Mouse (Mus musculus): Measurements from ENCODE around the gene Cacna2d1.

Cacna2d1 gene

DNA sequence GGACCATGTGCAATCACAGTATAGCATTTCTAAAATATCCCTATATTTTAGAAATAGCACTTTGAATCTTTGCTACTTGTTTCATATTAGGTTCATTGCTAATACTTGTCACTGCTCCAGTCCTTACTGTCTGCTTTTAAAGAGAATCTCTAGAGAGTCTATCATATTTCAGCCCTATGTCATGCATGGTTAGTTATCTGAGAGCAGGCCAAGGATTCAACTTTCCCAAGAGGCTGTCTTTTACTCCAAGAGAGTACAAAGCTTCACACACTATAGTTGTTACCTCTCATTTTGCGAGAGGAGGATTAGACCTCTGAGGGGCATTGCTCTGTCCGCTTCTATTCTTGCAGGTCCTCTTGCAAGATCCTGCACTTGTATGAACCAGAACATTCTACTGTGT lies 44.7 kb downstream of the Cacna2d1 start:
- ATAC-seq (ENCODE audit: insufficient number of reproducible peaks, low FRiP score, low TSS enrichment): no peak

DNA sequence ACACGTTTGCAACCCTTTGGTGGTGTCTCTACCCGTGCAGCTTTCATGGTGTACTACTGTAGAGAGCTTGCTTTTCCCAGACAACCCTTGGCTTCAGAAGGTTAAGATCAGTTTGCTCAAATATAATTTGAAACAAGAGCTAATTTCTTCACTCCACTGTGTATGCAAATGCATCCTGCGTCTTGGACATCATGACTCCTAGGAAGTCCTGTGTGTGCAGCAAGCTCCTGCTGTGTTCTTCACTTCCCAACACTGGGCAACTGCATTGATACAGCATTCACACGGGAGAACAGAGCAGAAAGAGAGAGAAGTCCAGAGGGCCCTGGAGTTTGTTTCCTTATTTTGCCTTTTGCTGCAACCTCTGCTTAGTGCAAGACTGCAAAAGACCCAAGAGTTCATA lies 48.1 kb downstream of the Cacna2d1 start:
- no peak for ATAC-seq (ENCODE audit: insufficient number of reproducible peaks, low FRiP score, low TSS enrichment)

DNA sequence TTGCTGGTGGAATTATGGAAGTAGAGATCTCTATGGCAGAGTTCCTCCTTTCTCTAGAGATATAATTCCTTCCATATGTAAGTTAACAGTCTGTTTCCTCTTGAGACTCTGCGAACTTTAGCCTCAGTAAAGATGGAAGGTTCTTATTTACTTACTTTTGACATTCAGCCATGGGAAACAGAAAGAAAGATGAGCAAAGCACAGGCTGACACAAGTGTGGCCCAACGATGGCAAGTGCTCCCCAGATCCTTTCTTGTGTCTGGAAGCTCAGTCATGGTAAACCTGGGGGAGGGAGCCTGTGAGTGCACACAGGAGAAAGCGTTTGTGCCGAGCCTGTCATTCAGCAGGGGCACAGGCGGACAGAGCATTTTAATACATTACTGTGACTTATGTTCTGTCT lies 48.9 kb downstream of the Cacna2d1 start:
- no peak for ATAC-seq (ENCODE audit: insufficient number of reproducible peaks, low FRiP score, low TSS enrichment)

DNA sequence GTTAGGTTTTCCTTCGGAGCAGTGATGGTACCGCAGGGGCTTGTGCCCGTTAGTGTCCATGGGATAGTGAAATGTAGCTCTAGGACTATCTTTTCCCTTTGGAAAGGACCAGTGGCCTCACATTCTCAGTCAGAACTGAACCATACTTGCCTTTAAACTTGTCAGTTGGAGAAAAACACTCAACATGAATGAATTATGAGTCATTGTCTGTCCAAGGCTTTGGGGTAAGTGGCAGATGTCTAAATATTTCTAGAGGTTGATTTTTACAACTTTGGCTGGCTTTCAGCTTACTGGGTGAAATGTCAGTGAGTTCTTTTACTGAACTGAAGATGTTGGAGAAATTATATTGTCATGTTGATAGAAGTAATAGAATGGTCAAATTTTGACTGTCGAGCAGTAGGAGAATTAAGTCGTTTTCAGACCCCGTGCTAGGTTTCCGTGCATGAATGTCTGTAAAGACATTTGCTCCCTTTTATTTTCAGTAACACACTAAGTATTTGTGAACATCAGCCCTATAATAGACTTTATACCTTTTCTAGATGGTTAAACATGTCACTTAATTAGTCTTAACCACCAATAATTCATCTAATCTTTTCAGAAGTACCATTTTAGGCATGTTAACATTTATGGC lies 50.9 kb downstream of the Cacna2d1 start:
- ATAC-seq (ENCODE audit: insufficient number of reproducible peaks, low FRiP score, low TSS enrichment): no peak; the same call in 1 of the 2 replicates

DNA sequence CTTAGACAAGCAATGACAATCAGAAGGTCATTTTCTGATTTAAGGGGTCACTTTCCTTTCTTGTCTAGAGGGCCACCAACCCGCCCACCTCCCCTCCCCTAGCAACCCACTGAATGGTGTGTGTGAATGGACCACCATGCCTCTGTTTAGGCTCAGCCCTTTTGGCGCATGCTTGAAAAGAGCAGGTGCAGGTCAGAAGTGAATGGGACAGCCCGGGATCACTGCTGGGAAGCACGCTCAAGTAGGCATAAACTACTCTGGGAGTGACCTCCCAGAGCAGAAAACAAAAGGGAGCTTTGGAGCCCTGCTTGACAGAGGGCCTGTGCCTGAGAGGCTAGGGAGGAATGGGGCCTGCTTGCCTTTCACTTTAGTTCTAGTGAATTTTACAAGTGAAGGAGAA lies 51.4 kb downstream of the Cacna2d1 start:
- ATAC-seq (ENCODE audit: insufficient number of reproducible peaks, low FRiP score, low TSS enrichment): peak; percentile 61; the same call in 1 of the 2 replicates

DNA sequence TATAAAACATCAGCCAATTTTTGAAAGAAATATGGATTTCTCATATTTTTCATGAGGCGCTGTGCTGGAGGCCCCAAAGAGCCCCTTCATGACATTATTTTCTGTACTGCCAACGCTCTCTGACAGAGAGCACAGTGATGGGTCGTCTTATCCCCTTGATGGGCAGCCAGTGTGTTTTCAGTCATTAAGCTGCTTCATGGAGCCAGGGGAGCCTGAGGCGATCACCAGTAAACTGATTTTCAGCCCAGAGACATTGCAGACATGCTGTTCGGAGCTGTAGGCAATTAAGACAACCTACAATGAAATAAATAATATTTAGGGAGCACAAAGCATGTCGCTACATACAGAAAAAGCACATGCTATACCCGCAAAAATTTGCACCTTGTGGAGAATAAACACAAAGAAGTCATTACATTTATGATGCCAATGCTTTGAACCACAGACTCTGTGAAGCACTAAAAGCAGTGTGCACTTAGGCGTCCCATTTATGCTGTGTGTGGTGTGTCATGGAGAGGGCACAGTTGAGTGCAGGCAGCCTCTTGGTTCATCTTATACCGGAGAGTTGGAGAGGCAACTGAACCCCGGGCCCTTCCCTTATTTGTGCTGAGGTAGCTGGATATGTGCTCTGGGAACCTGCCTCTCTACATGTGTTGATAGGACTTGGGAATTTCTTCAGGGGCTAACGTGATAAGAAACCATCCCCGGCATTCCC lies 57.1 kb downstream of the Cacna2d1 start:
- ATAC-seq (ENCODE audit: insufficient number of reproducible peaks, low FRiP score, low TSS enrichment): no peak

DNA sequence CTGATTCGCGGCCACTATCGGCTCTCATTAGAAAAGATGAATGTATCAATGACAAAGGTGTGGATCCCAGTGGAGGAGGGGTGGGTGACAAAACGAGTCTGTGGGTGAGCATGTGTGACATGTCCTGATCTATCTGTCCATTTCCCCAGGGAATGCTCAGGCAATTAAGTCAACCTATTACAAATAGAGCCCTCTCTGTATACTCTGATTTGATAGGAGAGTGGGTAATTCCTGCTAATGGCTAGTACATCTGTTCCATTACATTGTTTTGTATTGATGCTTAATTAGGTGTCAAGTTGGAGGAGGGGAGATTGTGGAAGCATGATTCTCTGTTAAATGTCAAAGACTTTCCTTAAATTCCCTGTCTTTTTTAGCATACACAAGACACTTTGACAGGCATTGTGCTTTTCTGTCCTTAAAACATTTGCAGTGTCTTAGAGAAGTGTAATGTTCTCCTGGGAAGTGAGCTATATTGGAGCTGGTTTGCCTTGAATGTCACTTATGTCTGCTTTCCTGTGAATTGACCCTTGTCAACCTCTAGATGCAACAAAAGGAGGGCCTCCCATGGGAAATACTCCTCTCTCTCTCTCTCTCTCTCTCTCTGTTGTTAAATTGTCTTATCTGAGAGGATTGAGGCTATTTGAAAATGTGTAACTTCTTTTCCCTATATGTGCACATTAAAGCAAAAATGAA lies 58.9 kb downstream of the Cacna2d1 start:
- ATAC-seq (ENCODE audit: insufficient number of reproducible peaks, low FRiP score, low TSS enrichment): no peak

DNA sequence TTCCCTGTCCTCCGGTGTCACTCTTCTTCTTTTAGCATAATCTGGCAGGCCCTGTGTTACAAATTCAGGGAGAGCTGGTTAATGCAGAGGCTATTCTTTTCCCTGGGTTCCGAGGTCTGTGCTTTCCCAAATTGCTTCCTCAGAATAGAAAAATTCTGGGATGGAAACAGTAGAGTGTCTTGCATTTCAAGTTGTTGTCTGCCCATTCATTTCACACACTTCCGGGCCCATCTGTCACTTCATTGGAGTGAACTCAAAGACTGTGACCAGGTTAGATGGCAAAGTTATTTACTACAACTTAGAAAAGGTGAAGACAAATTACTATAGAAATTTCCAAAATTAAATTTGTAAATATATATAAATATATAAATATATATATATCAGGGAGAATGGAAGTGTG lies 62.7 kb downstream of the Cacna2d1 start:
- peak; percentile 36; the same call in 1 of the 2 replicates for ATAC-seq (ENCODE audit: insufficient number of reproducible peaks, low FRiP score, low TSS enrichment)

DNA sequence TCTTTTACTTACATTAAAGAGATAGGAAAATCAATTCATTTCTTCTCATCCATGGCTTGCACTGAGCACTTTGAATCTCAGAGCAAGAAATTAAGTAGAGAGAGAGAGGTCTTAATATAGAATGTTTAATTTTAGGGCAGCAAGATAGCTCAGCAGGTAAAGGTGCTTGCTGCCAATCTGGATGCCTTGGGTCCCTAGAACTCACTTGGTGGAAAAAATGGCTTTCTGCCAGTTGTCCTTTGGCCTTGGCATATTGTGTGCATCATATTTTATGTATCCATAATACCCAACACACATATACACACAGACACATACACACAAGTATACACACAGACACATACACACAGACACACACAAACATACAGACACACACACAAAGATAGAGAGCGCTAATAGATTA lies 63.3 kb downstream of the Cacna2d1 start:
- ATAC-seq (ENCODE audit: insufficient number of reproducible peaks, low FRiP score, low TSS enrichment): peak; percentile 56

DNA sequence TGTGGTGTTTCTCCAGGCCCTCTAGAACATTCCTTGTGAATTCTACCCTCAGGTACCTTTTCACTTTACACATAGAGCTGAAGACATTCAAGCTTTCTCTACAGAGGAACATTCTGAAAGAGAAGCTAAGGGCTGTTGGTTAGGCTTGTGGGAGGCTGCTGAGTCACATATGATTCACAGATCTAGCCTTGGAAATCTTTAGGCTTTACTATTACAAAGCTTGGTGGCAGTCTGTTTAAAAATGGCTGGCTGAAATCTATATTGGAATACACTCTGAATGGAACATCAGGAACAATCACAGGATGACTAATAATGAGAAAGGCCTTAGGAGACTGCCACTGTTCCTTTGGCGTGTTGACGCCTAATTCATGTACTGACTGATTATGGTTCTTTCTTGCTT lies 66.4 kb downstream of the Cacna2d1 start:
- no peak for ATAC-seq (ENCODE audit: insufficient number of reproducible peaks, low FRiP score, low TSS enrichment)

DNA sequence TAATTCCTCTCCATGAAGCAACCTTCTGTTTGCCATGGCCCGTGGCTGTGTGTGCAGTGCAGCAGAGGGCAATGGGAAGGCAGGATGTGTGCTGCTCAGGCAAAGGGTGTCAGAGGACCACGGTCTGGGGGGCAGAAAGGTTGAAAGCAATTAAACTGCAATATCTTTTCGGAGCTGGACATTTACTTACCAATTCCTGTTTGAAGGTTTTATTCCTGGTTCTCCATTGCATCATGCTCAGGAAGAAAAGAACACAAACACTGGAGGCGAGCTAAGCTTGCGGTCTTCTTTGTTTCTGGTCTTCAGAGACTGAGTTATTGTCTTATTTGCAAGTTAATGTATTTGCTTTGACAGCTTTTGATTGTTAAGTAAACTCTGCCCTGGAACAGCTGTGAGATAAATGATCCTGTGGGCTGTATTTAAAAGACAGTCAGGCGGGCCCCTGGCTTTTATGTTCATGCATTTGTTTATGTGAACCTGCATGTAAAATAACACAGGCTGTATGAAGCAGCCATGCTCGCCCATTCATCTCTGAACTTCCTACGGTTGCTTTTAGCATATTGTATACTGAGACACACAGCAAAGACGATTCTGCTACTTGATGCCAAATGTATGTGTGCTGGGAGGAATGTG lies 68.1 kb downstream of the Cacna2d1 start:
- no peak for ATAC-seq (ENCODE audit: insufficient number of reproducible peaks, low FRiP score, low TSS enrichment)

DNA sequence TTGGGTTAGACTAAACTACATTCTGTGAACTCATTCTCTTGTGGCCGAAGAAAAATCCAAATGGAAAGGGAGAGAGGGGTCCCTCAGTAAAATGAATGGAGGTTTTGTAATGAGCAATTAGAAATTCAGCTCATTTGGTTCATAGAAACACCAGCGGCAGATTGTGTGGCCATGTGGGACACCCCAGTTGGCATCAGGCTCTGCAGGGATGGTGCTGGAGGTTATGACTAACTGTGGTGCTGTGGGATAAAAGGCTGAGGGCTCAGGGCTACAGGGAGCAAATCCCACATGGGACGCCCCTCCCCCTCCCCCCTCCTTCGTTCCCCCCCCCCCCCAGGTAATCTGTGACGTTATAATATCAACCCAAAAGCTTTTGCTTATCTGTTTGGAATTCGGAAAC lies 69.8 kb downstream of the Cacna2d1 start:
- ATAC-seq (ENCODE audit: insufficient number of reproducible peaks, low FRiP score, low TSS enrichment): peak; percentile 93

DNA sequence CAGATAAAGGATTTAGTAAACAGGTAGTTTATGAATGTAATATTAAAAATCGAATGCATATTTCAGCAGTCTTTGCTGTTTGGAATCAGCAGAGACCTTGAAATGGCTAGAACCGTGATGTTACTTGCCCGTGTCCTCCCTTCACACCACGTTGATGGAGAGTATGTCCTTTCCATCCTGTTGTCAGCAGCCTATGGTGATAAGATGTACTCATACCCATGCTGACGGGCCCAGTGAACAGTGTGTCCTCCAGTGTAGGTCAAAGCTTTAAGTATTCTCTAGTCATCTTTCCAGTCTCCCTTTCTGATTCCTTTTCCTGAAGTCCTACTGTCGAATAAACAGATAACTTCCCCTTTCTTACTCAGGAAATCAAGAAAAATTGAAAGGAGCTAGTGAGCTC lies 72.5 kb downstream of the Cacna2d1 start:
- ATAC-seq (ENCODE audit: insufficient number of reproducible peaks, low FRiP score, low TSS enrichment): no peak

DNA sequence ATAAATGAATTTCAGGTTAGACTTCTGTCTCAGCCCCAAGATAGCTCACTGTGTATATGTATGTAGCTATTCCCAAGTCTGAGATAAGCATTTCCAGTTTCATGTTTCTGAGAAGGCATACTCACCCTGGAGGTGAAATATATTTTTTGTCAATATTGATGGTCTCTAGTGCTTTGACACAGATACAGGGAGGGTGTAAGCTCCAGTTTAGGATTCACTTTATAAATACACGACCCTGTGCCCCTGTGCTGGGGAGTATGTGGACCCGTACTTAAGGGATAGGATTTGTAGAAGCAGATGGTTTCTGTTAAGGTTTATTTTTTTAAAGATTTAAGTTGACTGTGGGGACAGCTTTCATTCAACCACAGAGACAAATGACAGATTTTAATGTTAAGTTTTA lies 79.2 kb downstream of the Cacna2d1 start:
- ATAC-seq (ENCODE audit: insufficient number of reproducible peaks, low FRiP score, low TSS enrichment): no peak

DNA sequence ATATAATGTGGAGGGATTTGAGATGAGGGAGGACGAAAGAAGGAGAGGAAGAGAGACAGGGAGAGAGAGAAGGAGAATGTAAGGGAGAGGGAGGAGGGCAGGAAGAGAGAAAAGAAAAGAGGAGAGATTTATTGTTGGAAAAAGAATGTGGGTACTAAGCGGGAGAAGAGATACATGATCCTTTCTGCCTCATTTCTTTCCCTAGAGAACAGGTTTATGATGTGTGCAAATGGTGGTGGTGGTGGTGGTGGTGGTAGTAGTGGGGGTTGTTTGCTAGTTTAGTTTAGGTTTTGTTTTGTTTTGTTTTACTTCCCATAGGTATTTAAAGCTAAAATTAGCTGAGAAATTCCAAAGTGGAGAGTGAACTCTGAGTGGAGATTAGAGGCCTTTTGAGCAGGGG lies 79.9 kb downstream of the Cacna2d1 start:
- ATAC-seq (ENCODE audit: insufficient number of reproducible peaks, low FRiP score, low TSS enrichment): no peak

DNA sequence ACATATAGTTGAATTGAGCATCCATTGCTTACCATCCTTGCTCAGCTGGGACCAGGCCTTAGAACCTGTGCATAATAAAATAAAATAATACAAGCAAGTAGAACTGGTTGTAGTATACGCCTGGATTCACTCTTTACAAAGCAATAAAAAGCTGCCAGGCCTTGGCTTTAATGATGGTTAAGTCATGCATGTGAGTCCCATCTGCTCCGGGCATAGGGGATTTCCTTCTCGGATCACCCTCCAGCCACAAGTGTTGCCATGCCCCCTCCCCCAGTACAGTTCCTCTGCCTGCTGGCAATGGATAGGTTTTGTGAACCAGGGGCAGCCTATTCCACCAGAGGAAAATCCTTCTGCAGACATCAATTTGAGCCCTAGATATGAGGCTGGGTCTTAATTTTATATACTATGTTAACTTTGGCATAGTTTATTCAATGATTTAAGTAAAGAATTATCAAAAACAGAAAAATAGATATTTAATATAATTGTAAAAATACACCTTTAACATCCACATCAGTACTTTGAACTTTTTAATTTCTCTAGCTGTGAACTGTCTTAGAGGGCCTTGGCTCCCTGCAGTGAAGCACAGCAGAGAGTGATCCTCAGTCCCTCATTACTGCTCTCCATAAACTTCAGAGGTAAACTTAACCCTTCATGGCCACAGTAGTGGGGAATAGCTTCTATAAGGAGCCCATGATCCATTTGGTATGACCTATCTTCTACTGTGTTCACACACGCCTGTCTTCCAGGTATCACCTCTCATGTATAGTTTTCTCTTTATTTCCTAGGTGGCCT lies 90.3 kb downstream of the Cacna2d1 start:
- ATAC-seq (ENCODE audit: insufficient number of reproducible peaks, low FRiP score, low TSS enrichment): peak; percentile 98

DNA sequence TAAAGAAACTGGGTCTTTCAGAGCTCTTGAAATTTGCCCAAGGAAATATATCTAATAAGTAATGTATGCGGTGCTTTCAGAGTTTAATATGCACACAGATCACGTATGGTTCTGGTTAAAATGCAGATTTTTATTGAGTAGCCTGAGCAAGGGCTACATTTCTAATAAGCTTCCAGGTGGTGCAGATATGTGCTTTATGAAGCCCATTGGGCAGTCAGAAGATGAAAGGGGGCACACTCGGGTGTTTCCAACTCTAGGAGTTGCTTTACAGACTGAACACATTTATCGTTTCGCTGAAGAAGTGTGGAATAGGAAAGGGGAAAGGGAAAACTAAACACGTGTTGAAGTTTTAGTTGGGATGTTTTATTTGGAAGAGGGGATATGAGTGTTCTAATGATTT lies 94.4 kb downstream of the Cacna2d1 start:
- ATAC-seq (ENCODE audit: insufficient number of reproducible peaks, low FRiP score, low TSS enrichment): no peak

DNA sequence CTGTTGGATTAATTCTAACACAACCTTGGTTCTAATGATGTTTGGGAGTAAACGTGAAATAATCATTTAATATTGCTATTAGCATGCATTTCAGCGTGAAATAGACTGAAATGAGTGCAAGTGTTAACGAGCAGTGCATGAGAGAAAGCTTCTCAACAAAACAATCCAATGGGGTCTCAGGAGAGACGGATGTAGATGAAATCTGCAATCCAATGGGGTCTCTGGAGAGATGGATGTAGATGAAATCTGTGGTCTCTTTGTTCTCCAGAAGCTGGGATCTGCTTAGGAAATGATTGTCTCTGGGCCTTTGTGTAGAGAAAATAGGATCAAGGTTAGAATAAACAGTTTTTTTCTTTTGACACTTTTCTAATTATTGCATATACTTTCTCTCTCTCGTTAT lies 95.0 kb downstream of the Cacna2d1 start:
- no peak for ATAC-seq (ENCODE audit: insufficient number of reproducible peaks, low FRiP score, low TSS enrichment)

DNA sequence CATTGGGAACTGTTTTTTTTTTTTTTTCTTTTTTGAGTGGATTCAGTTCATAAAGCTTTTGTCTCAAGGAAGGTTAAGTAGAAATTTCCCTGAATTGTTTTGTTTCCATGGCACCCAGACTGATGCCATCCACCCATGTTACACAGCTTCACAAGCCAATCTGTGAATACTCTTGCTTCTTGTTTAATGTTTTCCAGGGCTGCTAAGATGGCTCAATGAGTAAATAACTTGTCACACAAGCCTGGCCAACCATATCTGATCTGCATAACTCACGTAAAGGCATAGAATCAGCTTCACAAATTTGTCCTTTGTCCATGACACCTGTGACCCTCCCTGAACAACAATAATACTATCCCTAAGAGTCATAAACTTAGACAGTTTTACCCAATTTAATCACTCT lies 99.1 kb downstream of the Cacna2d1 start:
- ATAC-seq (ENCODE audit: insufficient number of reproducible peaks, low FRiP score, low TSS enrichment): no peak

DNA sequence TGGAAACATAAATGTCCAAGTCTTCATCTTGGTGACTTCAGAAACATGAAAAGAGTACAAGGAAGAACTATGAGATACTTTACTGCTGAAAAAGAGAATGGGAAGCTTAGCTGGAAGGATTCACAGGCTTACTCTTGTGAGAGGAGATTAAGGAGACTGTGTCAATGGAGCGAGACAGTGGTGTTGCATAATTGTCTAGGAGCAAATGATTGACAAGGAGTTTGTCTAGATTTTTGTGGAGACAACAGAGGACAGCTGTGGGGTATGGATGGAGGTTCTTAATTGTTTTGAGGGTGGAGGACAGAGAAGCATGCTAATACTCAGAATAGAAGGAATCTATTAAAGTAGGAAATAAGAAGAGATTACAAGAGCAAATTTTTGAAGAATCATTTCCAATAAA lies 100.8 kb downstream of the Cacna2d1 start:
- ATAC-seq (ENCODE audit: insufficient number of reproducible peaks, low FRiP score, low TSS enrichment): no peak
